Mouse (Mus musculus): ENCODE measurements around the gene Bicdl1.

The Bicdl1 gene

GRCm38 (mm10) chr5:115666366-115667065, 64.9 kb downstream of the Bicdl1 start:
- DNase-seq = no peak

- peak; percentile 41 for DNase-seq
These were observed 68.8 kb downstream of the Bicdl1 start for GRCm38 (mm10) chr5:115662658-115663057.

- DNase-seq = no peak
These were observed 73.1 kb downstream of the Bicdl1 start for GRCm38 (mm10) chr5:115658352-115658751.

- DNase-seq = no peak
These were observed 74.2 kb downstream of the Bicdl1 start for GRCm38 (mm10) chr5:115657234-115657633.

- no peak for DNase-seq
These were observed 74.7 kb downstream of the Bicdl1 start for GRCm38 (mm10) chr5:115656677-115657076.

- DNase-seq = no peak
These were observed 77.6 kb downstream of the Bicdl1 start for GRCm38 (mm10) chr5:115653776-115654175.

- peak; percentile 100 for DNase-seq
These were observed 78.5 kb downstream of the Bicdl1 start for GRCm38 (mm10) chr5:115652681-115653575.

GRCm38 (mm10) chr5:115651821-115652220, 79.6 kb downstream of the Bicdl1 start:
- DNase-seq = no peak

GRCm38 (mm10) chr5:115650885-115651284, 80.5 kb downstream of the Bicdl1 start:
- no peak for DNase-seq

- no peak for DNase-seq
These were observed 81.7 kb downstream of the Bicdl1 start for GRCm38 (mm10) chr5:115649699-115650098.

- no peak for DNase-seq
These were observed 82.5 kb downstream of the Bicdl1 start for GRCm38 (mm10) chr5:115648876-115649275.

GRCm38 (mm10) chr5:115644192-115644591, 87.2 kb downstream of the Bicdl1 start:
- DNase-seq = no peak

GRCm38 (mm10) chr5:115635536-115635935, 95.9 kb downstream of the Bicdl1 start:
- no peak for DNase-seq

- no peak for DNase-seq
These were observed 97.4 kb downstream of the Bicdl1 start for GRCm38 (mm10) chr5:115634046-115634445.

GRCm38 (mm10) chr5:115633060-115633459, 98.4 kb downstream of the Bicdl1 start:
- no peak for DNase-seq

- DNase-seq = peak; percentile 61
These were observed 99.1 kb downstream of the Bicdl1 start for GRCm38 (mm10) chr5:115632358-115632714.

- peak; percentile 95 for DNase-seq
These were observed 99.7 kb downstream of the Bicdl1 start, which contains the start of gene Rab35 for GRCm38 (mm10) chr5:115631505-115632357. TSS of gene Rab35 (plus strand) at chr5:115631908.

- DNase-seq = no peak
These were observed 101.1 kb downstream of the Bicdl1 start for GRCm38 (mm10) chr5:115630291-115630690.

GRCm38 (mm10) chr5:115629672-115630071, 101.7 kb downstream of the Bicdl1 start:
- no peak for DNase-seq

- no peak for DNase-seq
These were observed 103.3 kb downstream of the Bicdl1 start for GRCm38 (mm10) chr5:115628083-115628482.

GRCm38 (mm10) chr5:115626237-115626886, 105.1 kb downstream of the Bicdl1 start:
- no peak for DNase-seq

GRCm38 (mm10) chr5:115623694-115624440, 107.6 kb downstream of the Bicdl1 start:
- no peak for DNase-seq
